Mouse (Mus musculus): ENCODE measurements at regions not wholly inside any gene's neighbourhood (a gene's known extent, or its start where the extent isn't known, plus 50 kb on each side); places are given as distances from the start of the nearest gene placed in this dataset.

GRCm38 (mm10) chr8:36309952-36310351, 544.4 kb downstream of the Gm19410 start:
- TF ChIP-seq GATA1 (IDR thresholded peaks at IDR 0.05; ENCODE audit: low read depth, low read length) (no peak), POLR2A (IDR thresholded peaks at IDR 0.05; ENCODE audit: control insufficient read depth in 1 of 2, insufficient read depth in 1 of 2, low read depth in 1 of 2, low read length in 2 of 2, poor library complexity in 1 of 2) (no peak), CTCF (IDR thresholded peaks at IDR 0.05 in 2 of 3, conservative IDR thresholded peaks at IDR 0.05 in 1 of 3; ENCODE audit: control insufficient read depth in 1 of 3, insufficient read depth in 1 of 3, low read depth in 2 of 3, low read length in 3 of 3, poor library complexity in 1 of 3, severe bottlenecking in 1 of 3) (no peak), SIN3A (IDR thresholded peaks at IDR 0.05; ENCODE audit: low read length) (no peak), TCF12 (IDR thresholded peaks at IDR 0.05; ENCODE audit: low read depth, low read length) (no peak)

All from MEL (cell line).